In genomic region chr2:39295435-39295834, GRCm38 (mm10) we compare ENCODE assay signal across 24 mouse cellular contexts.
A peak's percentile ranks its signal among the peaks of the same experiment; 100 is the strongest.
DNase-seq lines count a peak whose midpoint lies in the region; TF ChIP-seq lines count a peak whose summit lies in the region.
"Had no signal": no experiment of that assay in that cellular context is flagged by ENCODE, and none has a peak within 500 bp of the region (broad histone marks: within the 10 kb centered on the region; RNA-seq: fewer than 3 reads in every experiment).

No protein-coding gene starts in this region.

- H3K4me1 ChIP-seq in CH12.LX (ENCODE audit: control insufficient read depth in 1 of 2, insufficient read depth in 2 of 2), result peaks cover 0 to 3% of the 10 kb centered on the region in 2 experiments; a peak in 1 of 4 replicates
- H3K4me1 ChIP-seq: embryonic facial prominence, embryonic 13.5 days; embryonic facial prominence, embryonic 15.5 days; forebrain, embryonic 10.5 days; forebrain, embryonic 13.5 days; forebrain, embryonic 15.5 days had no signal

- peak overlapping the region; percentile 19; the same call in 1 of the 2 replicates for H3K27ac ChIP-seq in CH12.LX (ENCODE audit: insufficient read depth, low read depth)
- H3K27ac ChIP-seq: embryonic facial prominence, embryonic 13.5 days; embryonic facial prominence, embryonic 15.5 days; forebrain, embryonic 10.5 days; forebrain, embryonic 13.5 days; forebrain, embryonic 15.5 days had no signal

- peak; percentile 40 for DNase-seq in 3T3-L1 (ENCODE audit: low read depth, low spot score)
- peak; percentile 42 for DNase-seq in CH12.LX (ENCODE audit: extremely low read depth)
- peak; percentile 9 for DNase-seq in Muller cell, postnatal 12 days (ENCODE audit: inconsistent ontology term)
- DNase-seq in yolk sac, embryonic 10.5 days (ENCODE audit: low spot score), result peak; percentile 34
- no peak for DNase-seq in thymus, postnatal 14 days
- no peak for DNase-seq in spleen, postnatal 4 days (ENCODE audit: low spot score in 2 of 2)
- DNase-seq in layer of hippocampus, adult 11-12 months (ENCODE audit: low spot score), result no peak
- DNase-seq: adrenal gland, adult 2 months; adrenal gland, postnatal 10 days; adrenal gland, postnatal 25 days; cerebellum, adult 11 months; cerebellum, adult 18-20 months; cerebellum, adult 8-10 months; cerebellum, adult 9-11 months; cerebellum, postnatal 14 days; cerebellum, postnatal 36 days; embryo, embryonic 11 days; forebrain, postnatal 0 days had no signal

- dilution Hi-C loops in CH12.LX (cut with MboI; ENCODE audit: extremely low pct_ligation_motif_present, extremely low pct_unique_long_range_greater_than_20kb, low sequenced_read_pairs), result no loop called here

- TF ChIP-seq EP300 in CH12.LX (IDR thresholded peaks at IDR 0.05; ENCODE audit: low read length), result peak; percentile 59; the same call in 1 of the 2 replicates

- no peaks in the 10 kb centered on the region for H3K27me3 ChIP-seq in CH12.LX (replicated peaks)
- H3K27me3 ChIP-seq: embryonic facial prominence, embryonic 13.5 days; embryonic facial prominence, embryonic 15.5 days; forebrain, embryonic 13.5 days; forebrain, embryonic 15.5 days had no signal

- no peak overlapping the region for H3K4me3 ChIP-seq in CH12.LX (replicated peaks in 1 of 3; ENCODE audit: low read depth in 2 of 3, low read length in 2 of 3, poor library complexity in 1 of 3)
- H3K4me3 ChIP-seq: embryonic facial prominence, embryonic 13.5 days; embryonic facial prominence, embryonic 15.5 days; erythroblast, embryonic 14.5 days; forebrain, embryonic 10.5 days; forebrain, embryonic 13.5 days; forebrain, embryonic 15.5 days had no signal

- no peak for TF ChIP-seq POLR2A in CH12.LX (IDR thresholded peaks at IDR 0.05; ENCODE audit: low read depth, low read length)

- H3K9ac ChIP-seq in CH12.LX (ENCODE audit: insufficient read depth, low read depth), result no peak overlapping the region
- H3K9ac ChIP-seq: embryonic facial prominence, embryonic 13.5 days; embryonic facial prominence, embryonic 15.5 days; forebrain, embryonic 13.5 days; forebrain, embryonic 15.5 days; forebrain, postnatal 0 days had no signal

- H3K9me3 ChIP-seq in CH12.LX (replicated peaks; ENCODE audit: low read length), result no peaks in the 10 kb centered on the region
- H3K9me3 ChIP-seq: embryonic facial prominence, embryonic 13.5 days; embryonic facial prominence, embryonic 15.5 days; forebrain, embryonic 10.5 days; forebrain, embryonic 13.5 days; forebrain, embryonic 15.5 days had no signal

- in situ Hi-C loops in CH12.LX (cut with MboI; ENCODE audit: low pct_ligation_motif_present, low pct_unique_long_range_greater_than_20kb, low sequenced_read_pairs), result no loop called here

- no peak overlapping the region for H3K4me2 ChIP-seq in CH12.LX (ENCODE audit: insufficient read depth, low read depth, poor library complexity, severe bottlenecking)
- H3K4me2 ChIP-seq: embryonic facial prominence, embryonic 13.5 days; embryonic facial prominence, embryonic 15.5 days; forebrain, embryonic 13.5 days; forebrain, embryonic 15.5 days had no signal

- no peaks in the 10 kb centered on the region for H3K36me3 ChIP-seq in CH12.LX (replicated peaks in 1 of 2; ENCODE audit: control insufficient read depth in 1 of 2, insufficient read depth in 1 of 2, low read length in 1 of 2)
- H3K36me3 ChIP-seq: embryonic facial prominence, embryonic 13.5 days; embryonic facial prominence, embryonic 15.5 days; forebrain, embryonic 10.5 days; forebrain, embryonic 15.5 days had no signal

- no peaks in the 10 kb centered on the region for H3K79me2 ChIP-seq in CH12.LX (replicated peaks; ENCODE audit: control insufficient read depth, extremely low read depth, insufficient read depth, poor library complexity, severe bottlenecking)

- TF ChIP-seq CTCF in CH12.LX (conservative IDR thresholded peaks at IDR 0.05 in 1 of 2, IDR thresholded peaks at IDR 0.05 in 1 of 2; ENCODE audit: low read depth in 2 of 2, low read length in 2 of 2), result no peak

- TF ChIP-seq RAD21 in CH12.LX (IDR thresholded peaks at IDR 0.05; ENCODE audit: low read depth, low read length), result no peak

TF ChIP-seq in CH12.LX, 34 proteins besides CTCF, POLR2A, EP300 and RAD21:
- TF ChIP-seq MEF2A (IDR thresholded peaks at IDR 0.05; ENCODE audit: borderline replicate concordance, low read depth, low read length), result peak; percentile 55; the same call in 1 of the 2 replicates
- TF ChIP-seq UBTF (IDR thresholded peaks at IDR 0.05; ENCODE audit: low read depth, low read length), result no peak
- TF ChIP-seq JUN (IDR thresholded peaks at IDR 0.05; ENCODE audit: insufficient read depth, low read depth, low read length), result peak; percentile 15; the same call in 1 of the 2 replicates
TF ChIP-seq in CH12.LX: peak in this region for 2.

Comparison
In these comparisons a context has a peak if more than half of its experiments do, and no peak if none do; other contexts are left out.
1. DNase-seq: peak in 3T3-L1 (single experiment), CH12.LX (single experiment), Muller cell, postnatal 12 days (single experiment) and yolk sac, embryonic 10.5 days (single experiment); none in thymus, postnatal 14 days (single experiment), spleen, postnatal 4 days (0 of 2) and layer of hippocampus, adult 11-12 months (single experiment).